Mouse (Mus musculus): ENCODE data around the gene Lrrtm4.

Gene Lrrtm4

GRCm38 (mm10) chr6:80760641-80761204 is 742.0 kb downstream of the Lrrtm4 start:
- no peak for DNase-seq

- DNase-seq: no peak
Measured at GRCm38 (mm10) chr6:80786282-80786681, 767.6 kb downstream of the Lrrtm4 start.

- DNase-seq: no peak
Measured at GRCm38 (mm10) chr6:80823753-80824152, 805.1 kb downstream of the Lrrtm4 start.

- no peak for DNase-seq
Measured at GRCm38 (mm10) chr6:80839784-80840183, 821.1 kb downstream of the Lrrtm4 start.

- no peak for DNase-seq
Measured at GRCm38 (mm10) chr6:80845294-80845693, 826.6 kb downstream of the Lrrtm4 start.

- no peak for DNase-seq
Measured at GRCm38 (mm10) chr6:80856910-80857543, 838.4 kb downstream of the Lrrtm4 start.
